Mouse (Mus musculus) monocyte, adult 5-6 weeks (primary cell): Measurements from ENCODE around the gene Qrich2. TPM values are rescaled to one million over a fixed set of nuclear protein-coding genes. Genes with fewer than 3 reads are reported as not detected.
"Not testable (repeated sequence)": the region's sequence is repeated elsewhere in the genome, so short reads cannot be mapped to it uniquely, and the experiment has no call there.

Source experiments
- ATAC-seq: fragments of 153-309, 156-312 bp; replicated peaks from 2 replicates; pipeline ENCODE4 v1.8.0; 2017; ENCODE audit warnings: mild to moderate bottlenecking; ENCODE audit not compliant: low TSS enrichment, insufficient number of reproducible peaks, severe bottlenecking, poor library complexity, low FRiP score
- total RNA-seq: library from RNA; stranded (forward); fragments of 200-1000, 200-491, 200-594 nt; gene quantifications from 3 replicates; pipeline ENCODE4 v1.2.3, GENCODE M21; 2017

The Qrich2 gene
- total RNA-seq, 1 experiment from 2014 or later: 0.95 TPM

DNA sequence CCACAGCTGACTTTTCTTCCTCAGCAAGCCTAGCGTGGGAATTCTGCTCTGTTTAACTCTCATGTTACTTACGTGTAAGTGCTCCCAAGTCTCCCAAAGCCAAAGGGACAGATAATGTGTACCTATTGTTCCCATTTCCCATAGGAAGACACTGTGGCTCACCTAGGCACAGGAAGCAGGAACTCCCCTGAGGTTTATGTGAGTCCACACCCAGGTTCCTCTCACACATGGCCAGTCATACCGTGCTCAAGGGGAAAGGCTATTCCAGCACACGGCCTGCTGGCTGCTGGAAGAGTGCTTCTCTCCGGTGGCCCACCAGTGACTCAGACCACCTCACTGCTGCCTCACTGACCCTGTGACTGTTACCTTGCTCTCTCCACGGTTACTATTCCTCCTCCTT lies 44.9 kb downstream of the Qrich2 start:
- no peak for ATAC-seq

DNA sequence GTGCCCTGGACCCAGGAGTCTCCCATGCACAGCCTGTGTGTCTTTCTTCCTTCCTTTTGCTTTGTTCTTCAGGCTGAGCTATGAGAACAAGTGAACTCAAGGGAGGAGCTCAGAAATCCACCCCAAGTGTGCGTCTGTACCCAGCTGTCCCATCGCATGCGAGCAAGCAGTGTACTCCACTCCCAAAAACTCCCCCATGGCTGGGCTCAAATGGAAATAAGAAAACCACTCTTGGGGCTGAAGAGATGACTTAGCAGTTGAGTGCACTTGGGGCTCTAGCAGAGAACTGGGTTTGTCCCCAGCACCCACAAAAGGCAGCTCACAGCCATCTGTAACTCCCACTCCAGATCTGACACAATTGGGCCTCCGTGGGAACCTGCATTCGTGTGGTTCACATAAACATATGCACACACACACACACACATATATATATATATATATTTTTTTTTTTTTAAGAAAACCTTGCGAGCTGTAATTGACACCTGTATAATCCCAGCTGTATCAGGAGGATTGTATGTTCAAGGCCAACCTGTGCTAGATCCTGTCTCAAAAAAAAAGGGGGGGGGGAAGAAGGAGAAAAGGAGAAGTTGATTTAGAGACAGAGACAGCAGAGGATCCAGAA lies 47.1 kb downstream of the Qrich2 start:
- no peak for ATAC-seq

DNA sequence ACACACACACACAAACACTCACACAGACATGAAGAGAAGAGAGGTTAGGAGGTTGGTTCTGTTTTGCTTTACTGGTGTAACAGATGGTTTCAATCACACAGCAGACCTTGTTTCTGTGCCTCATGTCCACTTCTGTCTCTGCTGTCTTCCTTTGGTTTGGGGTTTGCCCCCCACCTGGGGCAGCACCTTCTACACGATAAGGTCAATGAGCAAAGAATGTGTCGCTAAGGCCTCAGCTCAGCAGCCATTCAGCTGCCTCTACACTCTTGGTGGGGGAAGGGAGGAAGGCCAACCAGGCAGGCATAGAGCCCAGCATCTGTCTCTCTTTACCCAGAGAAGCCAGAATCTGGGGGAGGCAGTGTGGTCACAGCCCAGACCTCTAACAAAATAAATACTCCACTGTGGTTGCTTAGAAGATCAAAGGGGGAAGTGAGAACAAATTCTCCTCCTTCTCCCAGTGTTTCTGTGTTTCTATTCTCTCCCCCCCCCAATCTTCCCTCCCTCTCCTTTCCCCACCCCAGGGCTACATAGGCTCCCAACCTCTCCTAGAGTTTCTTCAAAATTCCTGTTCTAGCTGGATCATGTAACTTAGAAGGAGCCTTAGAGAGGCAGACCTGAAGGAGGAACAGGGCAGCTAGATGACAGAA lies 47.7 kb downstream of the Qrich2 start:
- peak; percentile 43 for ATAC-seq

DNA sequence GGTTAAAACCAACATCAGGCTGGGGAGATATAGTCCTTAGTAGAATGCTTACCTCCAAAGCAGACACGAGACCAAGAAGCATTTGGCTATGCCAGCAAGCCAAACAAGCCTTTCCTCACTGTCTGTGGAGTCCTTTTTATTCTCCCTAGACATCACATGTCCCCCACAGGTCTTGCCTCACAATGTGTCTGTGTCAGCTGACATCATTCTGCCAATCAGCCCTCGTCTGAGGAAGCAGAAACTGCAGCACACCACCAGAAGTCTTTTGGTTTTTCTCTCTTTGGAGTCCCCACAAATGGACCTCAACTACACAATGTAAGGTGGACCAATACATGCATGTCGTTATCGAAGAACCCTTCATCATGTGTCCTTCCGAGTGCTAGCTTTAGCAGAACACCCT lies 49.0 kb downstream of the Qrich2 start:
- ATAC-seq: no peak

DNA sequence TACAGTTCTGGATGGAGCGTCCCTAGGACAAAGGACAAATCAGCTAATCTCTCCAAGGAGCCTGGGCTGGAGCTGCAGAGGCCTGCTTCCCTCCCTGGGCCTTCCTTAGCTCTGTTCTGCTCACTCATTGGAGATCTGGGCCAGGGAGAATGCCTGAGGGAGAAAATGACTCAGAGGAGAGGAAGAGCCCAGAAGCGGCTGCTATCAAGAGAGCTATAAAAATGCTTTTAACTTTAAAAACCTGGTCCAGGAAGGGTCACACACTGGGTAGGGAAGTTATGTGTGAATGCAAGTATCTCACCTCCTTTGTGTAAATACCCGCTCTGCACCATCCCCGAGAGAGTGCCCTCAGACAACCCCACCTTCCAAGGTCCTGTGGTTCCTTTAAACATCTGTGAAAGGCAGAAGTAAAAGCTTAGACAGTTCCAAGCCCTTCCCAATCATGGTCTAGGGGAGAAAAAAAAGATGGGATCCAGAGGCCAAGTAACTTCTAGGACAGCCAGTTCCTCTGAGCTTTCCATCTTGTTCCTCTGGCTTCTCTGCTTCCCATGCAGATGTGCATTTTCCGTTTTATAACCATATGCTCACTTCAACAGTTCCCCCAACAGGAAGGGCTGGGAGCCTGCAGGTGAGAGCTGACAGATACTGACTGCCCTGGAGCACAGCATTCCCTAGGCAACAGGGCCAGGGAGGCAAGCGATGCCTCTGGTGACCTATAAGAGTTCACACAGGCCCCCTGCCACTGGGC lies 49.7 kb downstream of the Qrich2 start:
- no peak for ATAC-seq

DNA sequence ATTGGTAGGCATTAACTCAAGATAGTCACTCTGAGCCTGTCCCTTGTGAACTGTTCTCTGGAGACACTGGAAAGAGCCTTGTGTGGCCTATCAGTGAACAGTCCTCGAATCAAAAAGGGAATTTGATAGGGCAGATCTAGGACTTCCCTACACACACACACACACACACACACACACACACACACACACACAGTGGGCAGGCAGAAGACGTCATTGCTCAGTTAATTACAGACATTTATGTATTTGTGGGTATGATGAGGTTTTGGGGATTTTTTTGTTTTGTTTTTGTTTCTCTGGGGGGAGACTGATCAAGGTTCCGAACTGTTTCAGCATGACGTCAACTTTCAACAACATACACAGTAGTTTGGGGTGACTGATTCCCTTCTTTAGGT lies 52.4 kb downstream of the Qrich2 start:
- ATAC-seq: peak; percentile 4; the same call in 1 of the 2 replicates

DNA sequence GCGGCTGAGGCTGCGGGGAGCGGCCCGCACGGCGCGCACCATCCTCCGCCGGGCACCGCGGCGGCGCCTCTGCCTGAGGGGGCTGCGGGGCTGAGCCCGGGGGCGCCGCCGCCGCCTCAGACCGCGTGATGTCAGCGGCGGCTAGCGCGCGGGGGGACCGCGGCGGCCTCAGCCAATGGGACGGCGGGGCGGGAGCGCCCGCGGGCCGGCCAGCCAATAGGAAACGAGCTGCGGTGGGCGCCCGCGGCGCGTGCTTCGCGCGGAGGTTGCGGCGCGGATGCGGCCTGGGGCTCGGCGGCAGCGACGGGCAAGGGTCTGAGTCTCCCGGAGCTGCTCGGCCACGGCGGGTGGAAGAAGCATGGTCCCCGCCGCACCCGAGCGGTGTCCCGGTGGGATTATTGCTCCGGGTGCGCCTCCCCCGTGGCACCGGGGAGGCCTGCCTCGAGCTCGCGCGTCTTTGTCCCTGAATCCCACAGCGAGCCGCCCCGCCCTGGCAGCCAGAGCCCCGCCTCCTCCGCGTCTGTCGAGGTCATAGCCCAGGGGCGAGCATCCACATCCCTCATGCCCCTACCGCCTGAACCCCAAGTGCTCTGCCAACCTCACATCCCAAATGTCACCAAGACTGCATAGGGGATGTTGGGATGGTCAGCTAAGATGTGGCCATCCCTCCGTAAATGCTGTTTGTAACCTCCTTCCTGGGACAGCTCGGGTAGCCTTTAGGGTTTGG lies 53.0 kb downstream of the Qrich2 start, which contains the start of gene Rnf157:
Gene Rnf157, minus strand, starts transcription at position 129 of the 727 bp plus-strand sequence.
- ATAC-seq: peak; percentile 45

DNA sequence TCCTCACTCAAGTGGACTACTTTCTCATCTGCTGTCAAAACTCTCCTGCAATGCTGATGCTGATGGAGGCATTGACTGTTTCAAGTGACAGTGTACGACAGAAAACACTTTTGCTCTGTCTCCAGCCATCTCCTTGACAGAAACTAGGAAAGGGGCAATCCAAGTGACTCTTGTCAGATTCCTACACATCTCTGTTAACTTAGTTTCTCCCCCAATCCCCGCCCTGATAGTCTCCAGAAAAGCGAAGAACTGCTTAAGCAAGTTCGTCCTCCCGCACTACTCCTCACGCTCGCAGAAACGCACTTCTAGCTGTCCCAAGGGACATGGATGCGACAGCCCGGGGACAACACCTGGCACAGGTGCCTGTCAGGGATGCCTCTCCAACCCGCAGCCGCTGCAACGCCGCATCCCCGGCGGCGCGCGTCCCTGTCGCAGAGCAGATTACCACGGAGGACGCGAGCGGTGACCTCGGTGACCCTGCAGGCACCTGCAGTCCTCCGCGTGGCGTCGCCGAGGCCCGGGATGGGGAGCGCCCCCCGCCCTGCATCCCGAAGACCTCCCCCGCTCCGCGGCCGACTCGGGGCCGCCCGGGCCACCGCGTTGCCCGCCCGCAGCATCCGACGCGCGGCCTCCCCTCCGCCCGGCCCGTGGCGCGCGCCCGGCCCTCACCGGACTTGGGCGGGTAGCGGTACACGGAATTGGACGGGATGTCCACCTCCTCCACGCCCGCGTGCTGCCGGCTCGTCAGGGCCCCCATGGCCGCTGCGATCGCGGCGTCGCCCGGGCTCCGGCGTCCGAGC lies 53.8 kb downstream of the Qrich2 start:
- ATAC-seq: no peak

DNA sequence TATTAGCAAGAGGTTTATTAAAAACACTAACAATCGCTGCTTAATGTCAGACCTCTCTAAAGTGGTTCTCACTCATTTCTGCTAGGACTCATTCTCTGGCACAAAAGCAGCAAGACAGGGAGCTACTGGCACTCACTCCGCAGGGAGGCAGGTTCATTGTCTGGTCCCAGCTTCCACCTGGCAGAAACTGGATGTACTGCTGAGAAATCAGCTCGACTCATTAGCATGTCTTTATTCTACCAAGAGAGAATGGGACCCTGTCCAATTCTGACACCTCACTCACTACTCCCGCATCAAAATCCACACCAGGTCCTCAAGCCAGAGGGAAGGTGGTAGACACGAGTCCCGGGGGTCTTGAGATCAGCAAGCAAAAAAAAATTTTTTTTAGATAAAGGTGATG lies 54.5 kb downstream of the Qrich2 start:
- ATAC-seq: no peak

DNA sequence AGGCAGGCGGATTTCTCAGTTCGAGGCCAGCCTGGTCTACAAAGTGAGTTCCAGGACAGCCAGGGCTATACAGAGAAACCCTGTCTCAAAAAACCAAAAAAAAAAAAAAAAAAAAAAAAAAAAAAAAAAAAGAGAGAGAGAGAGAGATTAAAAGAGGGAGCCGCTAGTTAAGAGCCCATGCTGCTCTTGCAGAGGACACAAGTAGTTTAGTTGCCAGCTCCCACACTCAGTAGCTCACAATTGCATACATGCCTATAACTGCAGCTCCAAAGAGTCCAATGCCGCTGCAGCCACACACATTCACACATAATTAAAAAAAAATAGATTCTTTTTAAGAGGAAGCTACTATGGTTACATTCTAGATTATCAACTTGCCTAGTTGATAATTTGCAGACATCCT lies 55.6 kb downstream of the Qrich2 start:
- ATAC-seq: not testable (repeated sequence)

DNA sequence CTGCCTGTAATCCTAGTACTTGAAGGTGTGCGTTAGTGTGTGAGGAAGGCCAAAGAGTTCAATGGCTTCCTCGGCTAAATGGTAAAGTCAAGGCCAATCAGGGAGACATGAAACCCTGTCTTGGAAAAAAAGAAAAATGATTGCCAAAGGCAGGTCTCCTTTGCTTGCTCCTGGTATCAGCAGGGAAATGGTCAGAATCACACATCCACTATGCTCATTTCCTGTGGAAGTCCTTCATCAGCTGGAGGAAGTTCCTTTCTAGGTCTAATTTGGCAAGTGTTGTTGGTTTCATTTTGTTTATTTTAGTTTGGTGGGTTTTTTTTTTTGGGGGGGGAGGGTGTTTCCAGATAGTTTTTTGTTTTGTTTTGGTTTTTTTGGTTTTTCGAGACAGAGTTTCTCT lies 57.0 kb downstream of the Qrich2 start:
- no peak for ATAC-seq

DNA sequence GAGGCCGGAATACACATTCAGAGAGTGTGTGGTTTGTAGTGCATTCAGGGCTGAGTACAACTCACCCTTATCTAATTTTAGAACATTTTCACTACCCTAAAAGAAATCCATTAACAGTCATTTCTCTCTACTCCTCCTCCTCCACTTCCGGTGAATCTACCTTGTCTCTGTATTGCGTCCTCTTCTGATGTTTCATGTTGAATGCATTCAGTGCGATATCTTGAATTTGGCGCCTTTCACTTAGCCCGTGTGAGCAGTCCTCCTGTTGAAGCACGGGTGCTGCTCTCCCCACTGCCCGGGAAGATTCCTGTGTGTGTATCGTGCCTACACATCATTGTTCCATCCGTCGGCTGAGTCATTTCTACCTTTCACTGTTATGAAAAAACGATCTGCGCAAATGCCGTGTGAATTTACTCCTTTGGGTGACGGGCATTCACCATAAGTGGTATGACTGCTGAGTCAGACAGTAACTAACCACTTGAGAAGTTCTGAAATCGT lies 59.8 kb downstream of the Qrich2 start:
- ATAC-seq: peak; percentile 76

DNA sequence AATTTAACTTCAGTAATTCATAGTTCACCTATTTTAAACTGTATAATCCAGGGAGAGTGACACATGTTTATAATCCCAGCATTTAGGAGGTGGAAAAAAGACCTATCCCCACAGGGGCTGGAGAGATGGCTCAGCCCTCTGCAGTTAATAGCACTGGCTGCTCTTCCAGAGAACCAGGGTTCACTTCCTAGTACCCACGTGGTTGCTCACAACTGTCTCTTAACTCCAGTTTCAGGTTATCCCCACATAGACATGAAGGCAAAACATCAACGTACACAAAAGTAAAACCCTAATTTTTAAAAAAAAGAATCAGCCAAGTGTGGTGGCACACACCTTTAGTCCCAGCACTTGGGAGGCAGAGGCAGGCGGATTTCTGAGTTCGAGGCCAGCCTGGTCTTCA lies 60.4 kb downstream of the Qrich2 start:
- no peak for ATAC-seq

DNA sequence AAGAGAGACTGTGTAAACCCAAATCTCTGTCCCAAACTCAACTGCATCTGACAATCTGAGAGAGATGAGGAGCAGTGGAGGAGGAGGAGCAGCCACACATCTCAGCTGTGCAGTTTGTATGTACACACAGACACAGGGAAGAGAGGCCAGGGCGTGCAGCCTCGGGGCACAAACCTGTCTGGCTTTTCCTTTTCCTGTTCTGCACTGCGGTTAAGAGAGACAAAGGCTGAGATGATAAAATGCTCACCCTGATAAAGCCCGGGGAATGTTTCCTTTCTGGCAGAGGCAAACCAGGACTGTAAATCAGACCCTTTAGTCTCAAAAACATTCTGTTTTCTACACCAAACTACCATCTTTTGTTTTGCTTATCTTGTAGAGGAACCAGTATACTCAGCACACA lies 65.5 kb downstream of the Qrich2 start:
- ATAC-seq: no peak

DNA sequence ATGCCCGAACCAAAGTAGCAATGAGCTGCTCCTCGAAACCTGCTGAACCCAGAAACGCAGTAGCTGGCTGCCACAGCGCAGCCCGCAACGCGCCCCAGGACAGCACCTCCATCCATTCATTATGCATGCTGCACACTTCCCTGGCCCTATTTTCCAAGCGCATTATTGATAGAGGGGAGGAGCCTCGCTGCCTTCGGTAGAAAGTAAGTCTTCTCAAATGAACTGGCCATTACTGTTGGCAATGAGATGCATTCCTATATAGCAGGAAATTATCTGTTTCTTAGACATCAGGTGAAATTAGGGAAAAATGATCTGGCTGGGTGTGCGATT lies 67.7 kb downstream of the Qrich2 start:
- no peak for ATAC-seq

DNA sequence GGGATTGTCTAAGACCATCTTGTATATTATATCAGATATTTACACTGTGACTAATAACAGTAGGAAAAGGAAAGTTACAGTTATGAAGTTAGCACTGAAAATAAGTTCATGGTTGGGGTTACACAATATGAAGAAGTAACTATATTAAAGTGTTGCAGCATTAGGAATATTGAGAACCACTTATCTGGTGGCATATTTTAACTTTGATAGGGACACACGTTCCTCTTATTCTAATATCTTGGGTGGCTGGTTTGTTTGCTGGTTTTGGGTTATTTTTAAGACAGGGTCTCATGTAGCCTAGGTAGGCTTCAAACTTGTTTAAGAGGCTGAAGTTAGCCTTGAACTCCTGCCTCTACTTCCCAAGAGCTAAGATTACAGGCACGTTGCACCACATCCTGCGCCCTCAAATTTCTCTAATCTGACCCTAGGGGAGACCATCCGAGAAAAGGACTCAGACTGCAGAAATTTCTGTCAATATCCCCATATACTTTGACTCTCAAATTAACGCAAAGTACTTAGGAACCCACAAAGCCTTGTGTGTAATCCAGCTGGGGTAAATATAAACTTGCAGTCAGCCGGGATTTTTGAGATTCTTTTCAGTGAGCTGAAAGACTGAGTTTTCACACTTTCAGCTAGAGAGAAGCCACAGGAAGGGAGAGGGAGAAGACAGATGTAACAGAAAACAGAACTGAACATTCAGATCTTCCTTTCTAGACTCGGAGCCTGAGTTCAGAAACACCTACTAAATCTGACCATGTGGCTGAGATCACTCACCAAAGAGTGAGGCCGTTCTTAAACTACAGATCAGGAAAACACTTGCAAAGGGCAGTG lies 68.3 kb downstream of the Qrich2 start:
- ATAC-seq: no peak; the same call in 1 of the 2 replicates

DNA sequence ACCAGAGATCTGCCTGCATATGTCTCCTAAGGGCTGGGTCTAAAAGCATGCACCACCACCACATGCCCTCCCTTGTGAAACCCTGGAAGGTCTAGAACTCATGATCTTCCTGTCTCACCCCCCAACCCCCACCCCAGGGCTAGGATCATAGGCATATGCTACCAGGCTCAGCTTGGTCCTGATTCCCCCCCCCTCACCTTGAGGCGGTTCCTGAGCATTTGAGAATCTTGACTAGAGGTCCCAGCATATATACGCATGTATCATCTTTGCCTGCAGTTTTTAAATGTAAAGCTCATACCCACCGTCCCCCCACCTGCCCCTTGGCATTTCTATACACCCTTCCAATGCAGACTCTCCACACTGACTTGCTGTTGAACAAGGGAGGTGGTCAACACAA lies 69.1 kb downstream of the Qrich2 start:
- ATAC-seq: no peak
